Mouse (Mus musculus): ENCODE measurements around the gene Xbp1. TPM values are rescaled to one million over a fixed set of nuclear protein-coding genes. Genes with fewer than 3 reads are reported as not detected.

Xbp1 gene
- 34.8 and 34.9 TPM in 2 replicates for polyA plus RNA-seq (2012; rRNA removed)

DNA sequence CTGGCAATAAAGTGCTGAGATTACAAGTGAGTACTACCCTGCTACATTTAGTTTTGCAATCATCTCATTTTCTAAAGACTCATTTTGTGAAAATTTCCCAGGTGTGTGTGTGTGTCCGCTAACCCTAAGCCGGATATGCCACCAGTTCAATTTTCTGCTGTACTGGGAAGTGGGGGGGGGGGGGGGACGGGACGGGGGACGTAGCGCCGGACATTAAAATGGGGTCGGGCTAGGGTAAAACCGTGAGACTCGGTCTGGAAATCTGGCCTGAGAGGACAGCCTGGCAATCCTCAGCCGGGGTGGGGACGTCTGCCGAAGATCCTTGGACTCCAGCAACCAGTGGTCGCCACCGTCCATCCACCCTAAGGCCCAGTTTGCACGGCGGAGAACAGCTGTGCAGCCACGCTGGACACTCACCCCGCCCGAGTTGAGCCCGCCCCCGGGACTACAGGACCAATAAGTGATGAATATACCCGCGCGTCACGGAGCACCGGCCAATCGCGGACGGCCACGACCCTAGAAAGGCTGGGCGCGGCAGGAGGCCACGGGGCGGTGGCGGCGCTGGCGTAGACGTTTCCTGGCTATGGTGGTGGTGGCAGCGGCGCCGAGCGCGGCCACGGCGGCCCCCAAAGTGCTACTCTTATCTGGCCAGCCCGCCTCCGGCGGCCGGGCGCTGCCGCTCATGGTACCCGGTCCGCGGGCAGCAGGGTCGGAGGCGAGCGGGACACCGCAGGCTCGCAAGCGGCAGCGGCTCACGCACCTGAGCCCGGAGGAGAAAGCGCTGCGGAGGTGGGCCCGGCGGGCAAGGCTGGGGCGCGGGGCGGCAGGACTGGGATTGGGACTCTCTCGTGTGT lies at the start of gene Xbp1:
Gene Xbp1 (plus strand): TSS at position 248 of the 854 bp plus-strand sequence.

DNA sequence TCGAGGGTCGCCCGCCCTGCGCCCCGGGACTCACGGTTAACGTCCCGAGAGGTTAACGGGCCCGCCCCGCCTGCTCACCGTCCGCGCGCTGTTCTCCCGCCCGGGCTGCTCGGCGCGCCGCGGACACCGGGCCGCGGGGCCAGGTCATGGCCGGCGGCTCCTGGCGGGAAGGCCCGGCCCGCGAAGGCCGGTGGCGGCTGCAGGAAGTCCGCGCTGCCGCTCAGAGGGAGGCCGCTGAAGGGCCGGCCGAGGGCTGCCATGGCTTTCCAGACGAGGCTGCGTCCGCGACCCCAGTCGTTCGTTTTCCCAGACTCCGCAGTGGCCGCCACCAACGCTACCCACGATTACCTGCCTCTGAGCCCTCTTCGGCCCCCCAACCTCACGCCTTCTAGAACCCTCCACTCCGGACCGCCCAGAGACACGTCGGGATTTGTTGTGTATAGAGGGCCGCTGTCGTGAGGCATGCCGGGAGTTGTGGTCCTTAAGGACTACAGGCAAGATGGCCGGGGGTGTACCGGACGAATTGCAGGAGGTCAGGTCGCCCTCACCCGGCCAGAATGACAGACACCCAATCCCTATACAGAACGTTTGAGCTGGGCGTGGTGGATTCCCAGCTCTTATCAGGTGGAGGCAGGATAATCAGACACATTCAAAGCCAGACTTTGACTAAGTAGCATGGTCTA lies 21.5 kb downstream of the Xbp1 start, which contains the start of gene Ccdc117:
Gene Ccdc117 (minus strand): TSS at position 389 of the 683 bp plus-strand sequence.

DNA sequence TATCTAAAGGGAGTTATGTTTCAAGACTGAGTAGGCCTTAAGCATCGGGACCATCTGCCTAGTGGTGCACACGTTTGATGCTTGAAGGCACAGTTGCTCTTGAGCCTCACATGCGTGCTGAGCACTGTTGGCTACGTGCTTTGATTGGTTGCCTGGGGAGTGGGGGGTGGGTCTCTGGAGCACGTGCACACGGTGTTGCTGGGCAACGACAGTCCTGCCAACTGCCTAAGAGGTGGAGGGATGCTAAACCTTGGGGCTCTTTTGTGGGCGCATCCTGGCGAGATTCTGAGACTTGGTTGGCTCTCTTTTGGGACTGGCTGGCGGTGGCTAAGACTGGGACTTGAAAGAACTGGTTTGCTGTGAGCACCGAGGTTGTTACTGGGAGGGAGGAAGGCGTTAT lies 49.0 kb downstream of the Xbp1 start, which contains the start of gene Ankrd36:
Gene Ankrd36 (plus strand): TSS at position 211 of the 400 bp plus-strand sequence.

Other genes with a start within 250 kb of the Xbp1 start
- gene Znrf3, start 75.8 kb upstream of the Xbp1 start, polyA plus RNA-seq (2012; rRNA removed), result 1.3 and 1.6 TPM in 2 replicates
- 6.6 and 7.5 TPM in 2 replicates for gene Ccdc117, start 21.5 kb downstream of the Xbp1 start, polyA plus RNA-seq (2012; rRNA removed)
- 0.71 and 0.82 TPM in 2 replicates for gene Ankrd36, start 49.0 kb downstream of the Xbp1 start, polyA plus RNA-seq (2012; rRNA removed)
- gene Mrps24, start 195.0 kb downstream of the Xbp1 start, polyA plus RNA-seq (2012; rRNA removed), result 54.2 and 58.9 TPM in 2 replicates
- 3.1 and 3.6 TPM in 2 replicates for gene Urgcp, start 241.7 kb downstream of the Xbp1 start, polyA plus RNA-seq (2012; rRNA removed)

All from liver, embryonic 14 days (tissue).